Mouse (Mus musculus) heart, postnatal 0 days (tissue): ENCODE data around the gene Sub1. TPM values are rescaled to one million over a fixed set of nuclear protein-coding genes. Genes with fewer than 3 reads are reported as not detected.

Source experiments
- ATAC-seq: fragments of 200-750 bp; cut with Nextera tagmentation; 2 replicates; pipeline ENCODE4 v1.8.0; 2017; ENCODE audit warnings: low read depth, moderate number of reproducible peaks, moderate library complexity; ENCODE audit not compliant: insufficient read depth
- DNase-seq: peaks from one replicate; pipeline ENCODE4 v3.0.0-alpha.2; 2016; ENCODE audit warnings: low spot score
- H3K27ac ChIP-seq: fragments of 300-500 bp; sonication (generic); 2 replicates; pipeline ENCODE4 v1.5.1; 2014; ENCODE audit warnings: low read depth, mild to moderate bottlenecking
- H3K27me3 ChIP-seq: fragments of 300-500 bp; sonication (generic); 2 replicates; pipeline ENCODE4 v1.6.1; 2014; ENCODE audit warnings: low read length, mixed read lengths; ENCODE audit not compliant: control insufficient read depth, insufficient read depth
- H3K36me3 ChIP-seq: fragments of 300-500 bp; sonication (generic); replicated peaks from 2 replicates; pipeline ENCODE4 v1.6.1; 2014; ENCODE audit warnings: low read length, mixed read lengths; ENCODE audit not compliant: control insufficient read depth, insufficient read depth
- H3K4me1 ChIP-seq: fragments of 300-500 bp; sonication (generic); 2 replicates; pipeline ENCODE4 v1.6.1; 2014; ENCODE audit warnings: antibody characterized with exemption; ENCODE audit not compliant: control insufficient read depth, insufficient read depth
- H3K4me2 ChIP-seq: fragments of 300-500 bp; sonication (generic); 2 replicates; pipeline ENCODE4 v1.6.1; 2014; ENCODE audit warnings: low read depth, mild to moderate bottlenecking, low read length, moderate library complexity
- H3K4me3 ChIP-seq: fragments of 300-500 bp; sonication (generic); 2 replicates; pipeline ENCODE4 v1.5.1; 2014; ENCODE audit warnings: low read depth, low read length
- H3K9ac ChIP-seq: fragments of 300-500 bp; sonication (generic); replicated peaks from 2 replicates; pipeline ENCODE4 v1.6.1; 2014; ENCODE audit warnings: low read depth, low read length, mixed read lengths
- H3K9me3 ChIP-seq: fragments of 300-500 bp; sonication (generic); replicated peaks from 2 replicates; pipeline ENCODE4 v1.6.1; 2016; ENCODE audit warnings: low read length; ENCODE audit not compliant: control insufficient read depth
- CTCF ChIP-seq: IDR thresholded peaks from 2 replicates; pipeline ENCODE4 v1.5.1; 2016; ENCODE audit warnings: antibody characterized with exemption, control low read depth, low read depth
- EP300 ChIP-seq: IDR thresholded peaks from 2 replicates; pipeline ENCODE4 v1.6.1; 2016; ENCODE audit warnings: antibody characterized with exemption, low read depth
- WGBS: fragments of 180-500 bp; shearing (Covaris S2); extraction: QIAGEN DNeasy Blood & Tissue Kit; methylation state at CpG from one replicate; pipeline ENCODE4 v1.1.7; 2014; 5-methylcytosine and 5-hydroxymethylcytosine counted together
- polyA plus RNA-seq: library from polyadenylated mRNA; unstranded; fragments of >200 nt; fragmentation: Nextera tagmentation; extraction: Ambion mirVana; gene quantifications from 2 replicates; pipeline ENCODE4 v1.2.1, GENCODE M21; 2015
- total RNA-seq: library from RNA; depleted of rRNA; stranded (reverse); fragments of >200 nt; gene quantifications from 2 replicates; pipeline ENCODE4 v1.2.3, GENCODE M21; 2014; ENCODE audit warnings: low replicate concordance; rRNA removed

Gene Sub1
- total and polyA plus RNA-seq, 2 experiments from 2014 or later, result 77.8 to 483 TPM

DNA sequence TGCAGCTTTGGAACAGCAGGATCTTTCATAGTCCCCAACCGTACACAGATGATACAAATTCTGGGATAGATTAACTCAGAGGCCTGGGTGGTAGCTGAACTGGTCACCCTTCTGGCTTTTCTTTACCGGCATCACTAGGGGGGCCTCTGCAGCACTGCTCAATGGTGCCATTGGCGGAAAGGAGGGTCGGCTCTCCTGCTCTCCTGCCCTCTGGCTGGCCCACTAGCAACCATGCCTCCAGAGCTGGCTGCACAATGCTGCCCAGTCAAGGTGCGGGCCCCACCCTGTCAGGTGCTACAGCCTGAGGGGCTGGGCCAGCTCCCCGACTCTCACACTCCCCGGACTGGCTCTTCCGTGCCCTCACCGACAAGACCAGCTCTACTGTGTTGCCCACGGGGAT is 46.6 kb downstream of the Sub1 start:
- ATAC-seq (no peak), DNase-seq (no peak)
- Histone ChIP-seq H3K9me3 (no peaks in the 10 kb centered on the region), H3K4me3 (no peak overlapping the region), H3K4me2 (no peak overlapping the region), H3K9ac (no peak overlapping the region), H3K27ac (no peak overlapping the region), H3K27me3 (no peaks in the 10 kb centered on the region), H3K4me1 (no peaks in the 10 kb centered on the region), H3K36me3 (no peaks in the 10 kb centered on the region)
- WGBS, result 90% methylated on average over 10 of the region's 10 CpGs
- TF ChIP-seq EP300 (no peak), CTCF (no peak)

DNA sequence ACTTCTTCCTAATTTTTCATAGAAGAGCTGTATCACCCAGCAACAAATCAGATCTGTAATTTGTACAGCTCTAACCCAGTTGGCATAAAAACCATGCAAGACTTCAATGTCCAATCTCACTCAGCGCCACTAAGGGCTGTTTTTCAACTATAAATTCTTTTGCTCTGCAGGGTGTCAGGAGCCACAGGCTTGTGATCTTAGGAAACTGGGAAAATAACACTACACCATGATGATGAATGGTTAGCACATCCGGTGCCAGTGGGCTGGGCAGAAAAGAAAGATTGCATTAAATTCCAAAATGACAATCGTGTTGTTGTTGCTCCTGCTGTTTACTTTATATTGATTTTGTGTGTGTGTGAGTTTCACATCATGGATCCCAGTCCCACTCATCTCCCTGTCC is 47.3 kb downstream of the Sub1 start:
- Histone ChIP-seq H3K4me2 (no peak overlapping the region), H3K36me3 (no peaks in the 10 kb centered on the region), H3K27ac (no peak overlapping the region), H3K4me1 (no peaks in the 10 kb centered on the region), H3K9ac (no peak overlapping the region), H3K9me3 (no peaks in the 10 kb centered on the region), H3K27me3 (no peaks in the 10 kb centered on the region), H3K4me3 (no peak overlapping the region)
- no peak for ATAC-seq
- TF ChIP-seq EP300 (no peak), CTCF (no peak)
- no peak for DNase-seq
- 86% methylated on average over 3 of the region's 3 CpGs for WGBS

DNA sequence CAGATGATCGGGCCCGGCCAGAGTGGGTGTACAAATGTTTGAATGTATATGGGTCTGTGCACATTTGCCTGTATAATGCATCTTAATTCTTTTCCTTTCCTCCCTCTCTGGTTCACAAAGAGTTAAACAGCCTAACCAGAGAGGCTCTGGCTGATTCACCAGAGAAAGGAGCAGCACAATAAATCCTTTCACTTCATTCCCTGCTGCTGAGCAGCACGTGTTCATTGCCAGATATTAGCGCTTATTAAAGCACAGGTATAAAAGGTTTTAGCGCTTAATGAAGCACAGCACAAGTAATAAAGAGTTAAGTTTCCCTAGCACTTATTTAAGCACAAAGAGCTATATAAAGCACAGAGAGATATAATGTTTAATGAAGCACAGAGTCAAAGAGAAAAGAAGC is 55.9 kb downstream of the Sub1 start:
- no peak for ATAC-seq

More for the DNA sequence above, 55.9 kb downstream of the Sub1 start:
- H3K27me3 ChIP-seq, result no peaks in the 10 kb centered on the region
- H3K4me1 ChIP-seq, result no peaks in the 10 kb centered on the region
- WGBS, result 71% methylated on average over 5 of the region's 5 CpGs
- no peak overlapping the region for H3K4me3 ChIP-seq
- H3K27ac ChIP-seq, result no peak overlapping the region
- H3K9me3 ChIP-seq, result no peaks in the 10 kb centered on the region
- DNase-seq, result no peak
- H3K36me3 ChIP-seq, result no peaks in the 10 kb centered on the region
- H3K4me2 ChIP-seq, result no peak overlapping the region
- TF ChIP-seq EP300, result no peak
- TF ChIP-seq CTCF, result no peak
- no peak overlapping the region for H3K9ac ChIP-seq

Other genes with a start within 250 kb of the Sub1 start
- gene Npr3, start 89.7 kb downstream of the Sub1 start, total RNA-seq, result 38.8 and 48.0 TPM in 2 replicates
- gene Npr3, start 89.7 kb downstream of the Sub1 start, polyA plus RNA-seq, result 5.3 and 6.3 TPM in 2 replicates
- gene Zfr, start 120.8 kb upstream of the Sub1 start, total RNA-seq, result 119 and 198 TPM in 2 replicates
- gene Zfr, start 120.8 kb upstream of the Sub1 start, polyA plus RNA-seq, result 74.3 and 79.9 TPM in 2 replicates
- gene Mtmr12, start 208.0 kb upstream of the Sub1 start, total RNA-seq, result 9.8 and 19.2 TPM in 2 replicates
- gene Mtmr12, start 208.0 kb upstream of the Sub1 start, polyA plus RNA-seq, result 4.9 and 5.4 TPM in 2 replicates